Mouse (Mus musculus): ENCODE measurements around the gene Olfr476. TPM values are rescaled to one million over a fixed set of nuclear protein-coding genes. Genes with fewer than 3 reads are reported as not detected.
"Not testable (repeated sequence)": the region's sequence is repeated elsewhere in the genome, so short reads cannot be mapped to it uniquely, and the experiment has no call there.

Gene Olfr476
- total RNA-seq (2014; rRNA removed; ENCODE audit: low replicate concordance), result not detected in 2 replicates
- not detected in 2 replicates for polyA plus RNA-seq (2015; fragmentation: Nextera tagmentation; extraction: Ambion mirVana)

- no peak within 1 kb of the TSS for H3K27ac ChIP-seq (ENCODE audit: low read depth)
Observed at GRCm38 (mm10) chr7:107964503-107964902, at the start of gene Olfr476. Olfr476 (plus strand) TSS chr7:107964803.

GRCm38 (mm10) chr7:107930146-107930545 is 34.5 kb upstream of the Olfr476 start, which contains the start of gene Olfr473:
Olfr473 (plus strand) TSS chr7:107930446.
- TF ChIP-seq EP300 (IDR thresholded peaks at IDR 0.05; ENCODE audit: low read depth) (no peak), CTCF (IDR thresholded peaks at IDR 0.05; ENCODE audit: low read depth) (no peak)
- WGBS, result 89% methylated on average over 1 of the region's 1 CpGs

More at GRCm38 (mm10) chr7:107964503-107964902, at the start of gene Olfr476:
- TF ChIP-seq EP300 (IDR thresholded peaks at IDR 0.05; ENCODE audit: low read depth) (no peak), CTCF (IDR thresholded peaks at IDR 0.05; ENCODE audit: low read depth) (no peak)
- 32% methylated on average over 1 of the region's 1 CpGs for WGBS
- Histone ChIP-seq H3K4me3 (ENCODE audit: low read depth, low read length) (no peak within 1 kb of the TSS), H3K4me1 (ENCODE audit: control insufficient read depth, insufficient read depth) (no peaks in the 10 kb centered on the region), H3K36me3 (replicated peaks; ENCODE audit: control insufficient read depth, insufficient read depth, low read length) (no peaks in the 10 kb centered on the region), H3K9me3 (replicated peaks; ENCODE audit: control insufficient read depth, low read length) (no peaks in the 10 kb centered on the region), H3K9ac (replicated peaks; ENCODE audit: low read depth, low read length) (no peak within 1 kb of the TSS), H3K4me2 (ENCODE audit: low read depth, low read length) (no peak within 1 kb of the TSS), H3K27me3 (ENCODE audit: control insufficient read depth, insufficient read depth, low read length) (no peaks in the 10 kb centered on the region)
- DNase-seq (ENCODE audit: low spot score) (no peak), ATAC-seq (ENCODE audit: insufficient read depth, low read depth) (no peak)

DNA sequence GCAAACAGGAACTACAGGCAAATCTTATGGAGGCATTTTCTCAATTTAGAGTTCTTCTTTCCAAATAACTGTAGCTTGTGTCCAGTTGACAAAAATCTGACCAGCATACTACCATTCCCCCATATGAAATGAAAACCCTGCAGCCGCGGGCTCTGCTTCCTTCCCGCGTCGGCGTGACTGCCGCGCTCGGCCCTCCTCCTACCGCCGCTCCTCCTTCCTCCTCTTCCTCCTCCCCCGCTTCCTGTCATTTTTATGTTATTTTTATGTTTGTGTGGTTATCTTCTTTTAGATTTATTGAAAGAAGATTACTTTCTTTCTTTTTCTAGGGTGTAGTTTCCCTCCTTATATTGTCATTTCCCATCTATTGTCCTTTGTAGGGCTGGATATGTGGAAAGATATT is 12.1 kb upstream of the Olfr476 start:
- not testable (repeated sequence) for ATAC-seq (ENCODE audit: insufficient read depth, low read depth)
- 87% methylated on average over 12 of the region's 12 CpGs for WGBS

More at GRCm38 (mm10) chr7:107930146-107930545, 34.5 kb upstream of the Olfr476 start, which contains the start of gene Olfr473:
- H3K4me2 ChIP-seq (ENCODE audit: low read depth, low read length), result no peak within 1 kb of the TSS
- H3K27ac ChIP-seq (ENCODE audit: low read depth), result no peak within 1 kb of the TSS
- no peak within 1 kb of the TSS for H3K4me3 ChIP-seq (ENCODE audit: low read depth, low read length)
- no peak for ATAC-seq (ENCODE audit: insufficient read depth, low read depth)
- H3K9me3 ChIP-seq (replicated peaks; ENCODE audit: control insufficient read depth, low read length), result 0 out of 2 replicates have a peak, but pooled peaks cover 5% of the 10 kb centered on the region
- no peaks in the 10 kb centered on the region for H3K4me1 ChIP-seq (ENCODE audit: control insufficient read depth, insufficient read depth)
- no peak within 1 kb of the TSS for H3K9ac ChIP-seq (replicated peaks; ENCODE audit: low read depth, low read length)
- H3K36me3 ChIP-seq (replicated peaks; ENCODE audit: control insufficient read depth, insufficient read depth, low read length), result no peaks in the 10 kb centered on the region
- no peak for DNase-seq (ENCODE audit: low spot score)
- H3K27me3 ChIP-seq (ENCODE audit: control insufficient read depth, insufficient read depth, low read length), result no peaks in the 10 kb centered on the region

DNA sequence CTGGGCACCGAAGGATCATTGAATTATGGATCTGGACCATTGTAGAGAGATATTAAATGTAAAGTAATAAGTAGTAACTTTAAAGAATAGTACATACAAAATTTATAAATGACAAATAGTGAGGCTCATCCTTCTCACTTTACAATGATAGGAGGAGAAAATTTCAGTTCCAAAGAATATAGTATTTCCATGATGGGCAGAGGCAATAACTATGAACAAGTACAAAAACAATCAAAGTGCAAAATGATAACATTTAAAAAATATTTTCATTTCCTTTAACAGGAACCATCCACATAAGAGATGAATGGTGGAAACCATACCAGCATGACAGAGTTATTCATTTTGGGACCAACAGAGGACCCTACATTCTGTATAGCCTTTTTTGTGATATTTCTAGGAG is 10.3 kb upstream of the Olfr476 start, which contains the start of gene Olfr474:
Olfr474 (plus strand) TSS at position 301 of the 400 bp plus-strand sequence.
- ATAC-seq (ENCODE audit: insufficient read depth, low read depth), result no peak
- Histone ChIP-seq H3K4me3 (ENCODE audit: low read depth, low read length) (no peak within 1 kb of the TSS), H3K27me3 (ENCODE audit: control insufficient read depth, insufficient read depth, low read length) (no peaks in the 10 kb centered on the region), H3K4me2 (ENCODE audit: low read depth, low read length) (no peak within 1 kb of the TSS), H3K4me1 (ENCODE audit: control insufficient read depth, insufficient read depth) (no peaks in the 10 kb centered on the region), H3K9me3 (replicated peaks; ENCODE audit: control insufficient read depth, low read length) (no peaks in the 10 kb centered on the region), H3K36me3 (replicated peaks; ENCODE audit: control insufficient read depth, insufficient read depth, low read length) (no peaks in the 10 kb centered on the region), H3K9ac (replicated peaks; ENCODE audit: low read depth, low read length) (no peak within 1 kb of the TSS), H3K27ac (ENCODE audit: low read depth) (no peak within 1 kb of the TSS)
- 57% methylated on average over 1 of the region's 1 CpGs for WGBS
- TF ChIP-seq EP300 (IDR thresholded peaks at IDR 0.05; ENCODE audit: low read depth) (no peak), CTCF (IDR thresholded peaks at IDR 0.05; ENCODE audit: low read depth) (no peak)
- DNase-seq (ENCODE audit: low spot score), result no peak

More for the DNA sequence above, 12.1 kb upstream of the Olfr476 start:
- H3K9ac ChIP-seq (replicated peaks; ENCODE audit: low read depth, low read length); H3K27me3 ChIP-seq (ENCODE audit: control insufficient read depth, insufficient read depth, low read length); H3K4me3 ChIP-seq (ENCODE audit: low read depth, low read length); H3K36me3 ChIP-seq (replicated peaks; ENCODE audit: control insufficient read depth, insufficient read depth, low read length); H3K9me3 ChIP-seq (replicated peaks; ENCODE audit: control insufficient read depth, low read length); H3K27ac ChIP-seq (ENCODE audit: low read depth); DNase-seq (ENCODE audit: low spot score); H3K4me1 ChIP-seq (ENCODE audit: control insufficient read depth, insufficient read depth); H3K4me2 ChIP-seq (ENCODE audit: low read depth, low read length): not testable (repeated sequence)

- no peak for DNase-seq (ENCODE audit: low spot score)
- Histone ChIP-seq H3K4me1 (ENCODE audit: control insufficient read depth, insufficient read depth) (no peaks in the 10 kb centered on the region), H3K9me3 (replicated peaks; ENCODE audit: control insufficient read depth, low read length) (no peaks in the 10 kb centered on the region), H3K27ac (ENCODE audit: low read depth) (no peak within 1 kb of the TSS), H3K36me3 (replicated peaks; ENCODE audit: control insufficient read depth, insufficient read depth, low read length) (no peaks in the 10 kb centered on the region), H3K27me3 (ENCODE audit: control insufficient read depth, insufficient read depth, low read length) (no peaks in the 10 kb centered on the region), H3K4me3 (ENCODE audit: low read depth, low read length) (no peak within 1 kb of the TSS), H3K4me2 (ENCODE audit: low read depth, low read length) (no peak within 1 kb of the TSS), H3K9ac (replicated peaks; ENCODE audit: low read depth, low read length) (no peak within 1 kb of the TSS)
- ATAC-seq (ENCODE audit: insufficient read depth, low read depth), result no peak
- 59% methylated on average over 2 of the region's 2 CpGs for WGBS
- TF ChIP-seq EP300 (IDR thresholded peaks at IDR 0.05; ENCODE audit: low read depth), result no peak
Observed at GRCm38 (mm10) chr7:107986393-107986792, 21.8 kb downstream of the Olfr476 start, which contains the start of gene Olfr477. Olfr477 (plus strand) TSS chr7:107986693.

GRCm38 (mm10) chr7:108014256-108014655 is 49.7 kb downstream of the Olfr476 start:
- not testable (repeated sequence) for DNase-seq (ENCODE audit: low spot score); H3K9ac ChIP-seq (replicated peaks; ENCODE audit: low read depth, low read length); H3K9me3 ChIP-seq (replicated peaks; ENCODE audit: control insufficient read depth, low read length); H3K27ac ChIP-seq (ENCODE audit: low read depth); H3K4me2 ChIP-seq (ENCODE audit: low read depth, low read length); H3K36me3 ChIP-seq (replicated peaks; ENCODE audit: control insufficient read depth, insufficient read depth, low read length); H3K27me3 ChIP-seq (ENCODE audit: control insufficient read depth, insufficient read depth, low read length); H3K4me3 ChIP-seq (ENCODE audit: low read depth, low read length); ATAC-seq (ENCODE audit: insufficient read depth, low read depth); H3K4me1 ChIP-seq (ENCODE audit: control insufficient read depth, insufficient read depth)

Other genes with a start within 250 kb of the Olfr476 start
- not detected in 2 replicates for gene Cyb5r2, start 206.8 kb upstream of the Olfr476 start, total RNA-seq (2014; rRNA removed; ENCODE audit: low replicate concordance)
- 1.0 TPM in 2 replicates for gene Cyb5r2, start 206.8 kb upstream of the Olfr476 start, polyA plus RNA-seq (2015; fragmentation: Nextera tagmentation; extraction: Ambion mirVana)
- not detected in 2 replicates for gene Ovch2, start 163.6 kb upstream of the Olfr476 start, total RNA-seq (2014; rRNA removed; ENCODE audit: low replicate concordance)
- gene Ovch2, start 163.6 kb upstream of the Olfr476 start, polyA plus RNA-seq (2015; fragmentation: Nextera tagmentation; extraction: Ambion mirVana), result not detected in 2 replicates
- gene Olfr467, start 152.5 kb upstream of the Olfr476 start, total RNA-seq (2014; rRNA removed; ENCODE audit: low replicate concordance), result not detected in 2 replicates
- not detected in 2 replicates for gene Olfr467, start 152.5 kb upstream of the Olfr476 start, polyA plus RNA-seq (2015; fragmentation: Nextera tagmentation; extraction: Ambion mirVana)
- gene Olfr469, start 139.3 kb upstream of the Olfr476 start, total RNA-seq (2014; rRNA removed; ENCODE audit: low replicate concordance), result not detected in 2 replicates
- gene Olfr469, start 139.3 kb upstream of the Olfr476 start, polyA plus RNA-seq (2015; fragmentation: Nextera tagmentation; extraction: Ambion mirVana), result not detected in 2 replicates
- not detected in 2 replicates for gene Olfr470, start 117.3 kb upstream of the Olfr476 start, total RNA-seq (2014; rRNA removed; ENCODE audit: low replicate concordance)
- not detected in 2 replicates for gene Olfr470, start 117.3 kb upstream of the Olfr476 start, polyA plus RNA-seq (2015; fragmentation: Nextera tagmentation; extraction: Ambion mirVana)
- not detected in 2 replicates for gene Olfr472, start 66.9 kb upstream of the Olfr476 start, total RNA-seq (2014; rRNA removed; ENCODE audit: low replicate concordance)
- not detected in 2 replicates for gene Olfr472, start 66.9 kb upstream of the Olfr476 start, polyA plus RNA-seq (2015; fragmentation: Nextera tagmentation; extraction: Ambion mirVana)
- not detected in 2 replicates for gene Olfr473, start 34.4 kb upstream of the Olfr476 start, total RNA-seq (2014; rRNA removed; ENCODE audit: low replicate concordance)
- gene Olfr473, start 34.4 kb upstream of the Olfr476 start, polyA plus RNA-seq (2015; fragmentation: Nextera tagmentation; extraction: Ambion mirVana), result not detected in 2 replicates
- not detected in 2 replicates for gene Olfr474, start 10.2 kb upstream of the Olfr476 start, total RNA-seq (2014; rRNA removed; ENCODE audit: low replicate concordance)
- gene Olfr474, start 10.2 kb upstream of the Olfr476 start, polyA plus RNA-seq (2015; fragmentation: Nextera tagmentation; extraction: Ambion mirVana), result not detected in 2 replicates
- gene Olfr477, start 21.9 kb downstream of the Olfr476 start, total RNA-seq (2014; rRNA removed; ENCODE audit: low replicate concordance), result not detected in 2 replicates
- gene Olfr477, start 21.9 kb downstream of the Olfr476 start, polyA plus RNA-seq (2015; fragmentation: Nextera tagmentation; extraction: Ambion mirVana), result not detected in 2 replicates
- gene Olfr478, start 69.2 kb downstream of the Olfr476 start, total RNA-seq (2014; rRNA removed; ENCODE audit: low replicate concordance), result not detected in 2 replicates
- not detected in 2 replicates for gene Olfr478, start 69.2 kb downstream of the Olfr476 start, polyA plus RNA-seq (2015; fragmentation: Nextera tagmentation; extraction: Ambion mirVana)
- gene Olfr479, start 85.9 kb downstream of the Olfr476 start, total RNA-seq (2014; rRNA removed; ENCODE audit: low replicate concordance), result not detected in 2 replicates
- not detected in 2 replicates for gene Olfr479, start 85.9 kb downstream of the Olfr476 start, polyA plus RNA-seq (2015; fragmentation: Nextera tagmentation; extraction: Ambion mirVana)
- not detected in 2 replicates for gene Olfr480, start 102.5 kb downstream of the Olfr476 start, total RNA-seq (2014; rRNA removed; ENCODE audit: low replicate concordance)
- gene Olfr480, start 102.5 kb downstream of the Olfr476 start, polyA plus RNA-seq (2015; fragmentation: Nextera tagmentation; extraction: Ambion mirVana), result not detected in 2 replicates
- not detected in 2 replicates for gene Olfr481, start 115.1 kb downstream of the Olfr476 start, total RNA-seq (2014; rRNA removed; ENCODE audit: low replicate concordance)
- not detected in 2 replicates for gene Olfr481, start 115.1 kb downstream of the Olfr476 start, polyA plus RNA-seq (2015; fragmentation: Nextera tagmentation; extraction: Ambion mirVana)
- not detected in 2 replicates for gene Olfr482, start 132.8 kb downstream of the Olfr476 start, total RNA-seq (2014; rRNA removed; ENCODE audit: low replicate concordance)
- gene Olfr482, start 132.8 kb downstream of the Olfr476 start, polyA plus RNA-seq (2015; fragmentation: Nextera tagmentation; extraction: Ambion mirVana), result 0.05 TPM in 1 of 2 replicates, not detected in the other
- not detected in 2 replicates for gene Olfr483, start 136.0 kb downstream of the Olfr476 start, total RNA-seq (2014; rRNA removed; ENCODE audit: low replicate concordance)
- not detected in 2 replicates for gene Olfr483, start 136.0 kb downstream of the Olfr476 start, polyA plus RNA-seq (2015; fragmentation: Nextera tagmentation; extraction: Ambion mirVana)
- not detected in 2 replicates for gene Olfr484, start 162.6 kb downstream of the Olfr476 start, total RNA-seq (2014; rRNA removed; ENCODE audit: low replicate concordance)
- not detected in 2 replicates for gene Olfr484, start 162.6 kb downstream of the Olfr476 start, polyA plus RNA-seq (2015; fragmentation: Nextera tagmentation; extraction: Ambion mirVana)
- not detected in 2 replicates for gene Olfr485, start 195.1 kb downstream of the Olfr476 start, total RNA-seq (2014; rRNA removed; ENCODE audit: low replicate concordance)
- gene Olfr485, start 195.1 kb downstream of the Olfr476 start, polyA plus RNA-seq (2015; fragmentation: Nextera tagmentation; extraction: Ambion mirVana), result not detected in 2 replicates
- gene Olfr486, start 207.9 kb downstream of the Olfr476 start, total RNA-seq (2014; rRNA removed; ENCODE audit: low replicate concordance), result not detected in 2 replicates
- not detected in 2 replicates for gene Olfr486, start 207.9 kb downstream of the Olfr476 start, polyA plus RNA-seq (2015; fragmentation: Nextera tagmentation; extraction: Ambion mirVana)
- gene Olfr487, start 249.8 kb downstream of the Olfr476 start, total RNA-seq (2014; rRNA removed; ENCODE audit: low replicate concordance), result not detected in 2 replicates
- gene Olfr487, start 249.8 kb downstream of the Olfr476 start, polyA plus RNA-seq (2015; fragmentation: Nextera tagmentation; extraction: Ambion mirVana), result not detected in 2 replicates

Data from heart, postnatal 0 days (tissue).